Mouse (Mus musculus): ENCODE results near the gene Fndc9. TPM values are rescaled to one million over a fixed set of nuclear protein-coding genes. Genes with fewer than 3 reads are reported as not detected.

Gene Fndc9
- polyA plus RNA-seq, 1 experiment from 2014 or later, result 0.35 TPM

- Histone ChIP-seq H3K36me3 (ENCODE audit: control insufficient read depth, insufficient read depth, low read length) (no peaks in the 10 kb centered on the region; the same call in 1 of the 2 replicates), H3K9me3 (ENCODE audit: control insufficient read depth, low read depth, low read length) (no peaks in the 10 kb centered on the region), H3K4me3 (ENCODE audit: low read depth, low read length) (no peak overlapping the region), H3K27ac (ENCODE audit: low read length) (no peak overlapping the region), H3K4me1 (ENCODE audit: control insufficient read depth, insufficient read depth, low read length) (no peaks in the 10 kb centered on the region), H3K4me2 (replicated peaks; ENCODE audit: low read depth, low read length) (no peak overlapping the region), H3K27me3 (ENCODE audit: control insufficient read depth, insufficient read depth, low read length) (no peaks in the 10 kb centered on the region), H3K9ac (replicated peaks; ENCODE audit: low read depth, low read length) (no peak overlapping the region)
- 92% methylated on average over 8 of the region's 8 CpGs for WGBS
- no peak for ATAC-seq (ENCODE audit: insufficient number of reproducible peaks, insufficient read depth, low FRiP score, low read depth)
Observed at GRCm38 (mm10) chr11:46258749-46259148, 23.4 kb downstream of the Fndc9 start.

- Histone ChIP-seq H3K27me3 (ENCODE audit: control insufficient read depth, insufficient read depth, low read length) (no peaks in the 10 kb centered on the region), H3K4me2 (replicated peaks; ENCODE audit: low read depth, low read length) (no peak overlapping the region), H3K9me3 (ENCODE audit: control insufficient read depth, low read depth, low read length) (no peaks in the 10 kb centered on the region), H3K9ac (replicated peaks; ENCODE audit: low read depth, low read length) (no peak overlapping the region), H3K4me1 (ENCODE audit: control insufficient read depth, insufficient read depth, low read length) (no peaks in the 10 kb centered on the region), H3K4me3 (ENCODE audit: low read depth, low read length) (no peak overlapping the region), H3K27ac (ENCODE audit: low read length) (no peak overlapping the region), H3K36me3 (ENCODE audit: control insufficient read depth, insufficient read depth, low read length) (no peaks in the 10 kb centered on the region; the same call in 1 of the 2 replicates)
- WGBS, result 64% methylated on average over 3 of the region's 3 CpGs
- ATAC-seq (ENCODE audit: insufficient number of reproducible peaks, insufficient read depth, low FRiP score, low read depth), result no peak
Observed at GRCm38 (mm10) chr11:46262854-46263253, 27.5 kb downstream of the Fndc9 start.

- no peak overlapping the region for H3K9ac ChIP-seq (replicated peaks; ENCODE audit: low read depth, low read length)
- no peaks in the 10 kb centered on the region; the same call in 1 of the 2 replicates for H3K36me3 ChIP-seq (ENCODE audit: control insufficient read depth, insufficient read depth, low read length)
- no peak overlapping the region for H3K27ac ChIP-seq (ENCODE audit: low read length)
- 83% methylated on average over 11 of the region's 11 CpGs for whole genome bisulfite sequencing
- no peaks in the 10 kb centered on the region for H3K27me3 ChIP-seq (ENCODE audit: control insufficient read depth, insufficient read depth, low read length)
- no peaks in the 10 kb centered on the region for H3K9me3 ChIP-seq (ENCODE audit: control insufficient read depth, low read depth, low read length)
- no peak for ATAC-seq (ENCODE audit: insufficient number of reproducible peaks, insufficient read depth, low FRiP score, low read depth)
- no peak overlapping the region for H3K4me3 ChIP-seq (ENCODE audit: low read depth, low read length)
- no peak overlapping the region for H3K4me2 ChIP-seq (replicated peaks; ENCODE audit: low read depth, low read length)
- no peaks in the 10 kb centered on the region for H3K4me1 ChIP-seq (ENCODE audit: control insufficient read depth, insufficient read depth, low read length)
Observed at GRCm38 (mm10) chr11:46263291-46263690, 28.0 kb downstream of the Fndc9 start.

GRCm38 (mm10) chr11:46264584-46264983 lies 29.3 kb downstream of the Fndc9 start:
- Histone ChIP-seq H3K4me2 (replicated peaks; ENCODE audit: low read depth, low read length) (no peak overlapping the region), H3K9ac (replicated peaks; ENCODE audit: low read depth, low read length) (no peak overlapping the region), H3K9me3 (ENCODE audit: control insufficient read depth, low read depth, low read length) (no peaks in the 10 kb centered on the region), H3K4me1 (ENCODE audit: control insufficient read depth, insufficient read depth, low read length) (no peaks in the 10 kb centered on the region), H3K27ac (ENCODE audit: low read length) (no peak overlapping the region), H3K36me3 (ENCODE audit: control insufficient read depth, insufficient read depth, low read length) (no peaks in the 10 kb centered on the region; the same call in 1 of the 2 replicates), H3K27me3 (ENCODE audit: control insufficient read depth, insufficient read depth, low read length) (no peaks in the 10 kb centered on the region), H3K4me3 (ENCODE audit: low read depth, low read length) (no peak overlapping the region)
- WGBS, result 70% methylated on average over 3 of the region's 3 CpGs
- no peak for ATAC-seq (ENCODE audit: insufficient number of reproducible peaks, insufficient read depth, low FRiP score, low read depth)

GRCm38 (mm10) chr11:46265031-46265786 lies 29.9 kb downstream of the Fndc9 start:
- no peaks in the 10 kb centered on the region; the same call in 1 of the 2 replicates for H3K36me3 ChIP-seq (ENCODE audit: control insufficient read depth, insufficient read depth, low read length)
- no peak overlapping the region for H3K9ac ChIP-seq (replicated peaks; ENCODE audit: low read depth, low read length)
- no peak for ATAC-seq (ENCODE audit: insufficient number of reproducible peaks, insufficient read depth, low FRiP score, low read depth)
- H3K27me3 ChIP-seq (ENCODE audit: control insufficient read depth, insufficient read depth, low read length), result no peaks in the 10 kb centered on the region
- WGBS, result 72% methylated on average over 11 of the region's 11 CpGs
- no peak overlapping the region for H3K27ac ChIP-seq (ENCODE audit: low read length)
- H3K4me3 ChIP-seq (ENCODE audit: low read depth, low read length), result no peak overlapping the region
- H3K4me2 ChIP-seq (replicated peaks; ENCODE audit: low read depth, low read length), result no peak overlapping the region
- H3K4me1 ChIP-seq (ENCODE audit: control insufficient read depth, insufficient read depth, low read length), result no peaks in the 10 kb centered on the region
- H3K9me3 ChIP-seq (ENCODE audit: control insufficient read depth, low read depth, low read length), result no peaks in the 10 kb centered on the region

GRCm38 (mm10) chr11:46268991-46269390 lies 33.7 kb downstream of the Fndc9 start:
- no peak overlapping the region for H3K9ac ChIP-seq (replicated peaks; ENCODE audit: low read depth, low read length)
- 25% methylated on average over 7 of the region's 7 CpGs for WGBS
- no peaks in the 10 kb centered on the region for H3K4me1 ChIP-seq (ENCODE audit: control insufficient read depth, insufficient read depth, low read length)
- no peaks in the 10 kb centered on the region for H3K9me3 ChIP-seq (ENCODE audit: control insufficient read depth, low read depth, low read length)
- no peaks in the 10 kb centered on the region for H3K27me3 ChIP-seq (ENCODE audit: control insufficient read depth, insufficient read depth, low read length)
- no peaks in the 10 kb centered on the region for H3K36me3 ChIP-seq (ENCODE audit: control insufficient read depth, insufficient read depth, low read length)
- H3K27ac ChIP-seq (ENCODE audit: low read length), result no peak overlapping the region
- no peak overlapping the region for H3K4me3 ChIP-seq (ENCODE audit: low read depth, low read length)
- H3K4me2 ChIP-seq (replicated peaks; ENCODE audit: low read depth, low read length), result no peak overlapping the region
- ATAC-seq (ENCODE audit: insufficient number of reproducible peaks, insufficient read depth, low FRiP score, low read depth), result no peak

- Histone ChIP-seq H3K9ac (replicated peaks; ENCODE audit: low read depth, low read length) (no peak overlapping the region), H3K27me3 (ENCODE audit: control insufficient read depth, insufficient read depth, low read length) (no peaks in the 10 kb centered on the region), H3K9me3 (ENCODE audit: control insufficient read depth, low read depth, low read length) (no peaks in the 10 kb centered on the region), H3K4me3 (ENCODE audit: low read depth, low read length) (no peak overlapping the region), H3K36me3 (ENCODE audit: control insufficient read depth, insufficient read depth, low read length) (no peaks in the 10 kb centered on the region), H3K4me2 (replicated peaks; ENCODE audit: low read depth, low read length) (no peak overlapping the region), H3K4me1 (ENCODE audit: control insufficient read depth, insufficient read depth, low read length) (no peaks in the 10 kb centered on the region), H3K27ac (ENCODE audit: low read length) (no peak overlapping the region)
- 65% methylated on average over 9 of the region's 9 CpGs for WGBS
- no peak for ATAC-seq (ENCODE audit: insufficient number of reproducible peaks, insufficient read depth, low FRiP score, low read depth)
Observed at GRCm38 (mm10) chr11:46269391-46269790, 34.1 kb downstream of the Fndc9 start.

- no peaks in the 10 kb centered on the region for H3K4me1 ChIP-seq (ENCODE audit: control insufficient read depth, insufficient read depth, low read length)
- 54% methylated on average over 3 of the region's 3 CpGs for WGBS
- ATAC-seq (ENCODE audit: insufficient number of reproducible peaks, insufficient read depth, low FRiP score, low read depth), result no peak
Observed at GRCm38 (mm10) chr11:46269893-46270292, 34.6 kb downstream of the Fndc9 start.

More at GRCm38 (mm10) chr11:46269893-46270292, 34.6 kb downstream of the Fndc9 start:
- H3K9me3 ChIP-seq (ENCODE audit: control insufficient read depth, low read depth, low read length), result no peaks in the 10 kb centered on the region
- H3K27ac ChIP-seq (ENCODE audit: low read length), result no peak overlapping the region
- H3K27me3 ChIP-seq (ENCODE audit: control insufficient read depth, insufficient read depth, low read length), result no peaks in the 10 kb centered on the region
- no peaks in the 10 kb centered on the region for H3K36me3 ChIP-seq (ENCODE audit: control insufficient read depth, insufficient read depth, low read length)
- H3K4me2 ChIP-seq (replicated peaks; ENCODE audit: low read depth, low read length), result no peak overlapping the region
- no peak overlapping the region for H3K9ac ChIP-seq (replicated peaks; ENCODE audit: low read depth, low read length)
- H3K4me3 ChIP-seq (ENCODE audit: low read depth, low read length), result no peak overlapping the region
